Mouse (Mus musculus): ENCODE data around the gene Tlr12.

The Tlr12 gene

DNA sequence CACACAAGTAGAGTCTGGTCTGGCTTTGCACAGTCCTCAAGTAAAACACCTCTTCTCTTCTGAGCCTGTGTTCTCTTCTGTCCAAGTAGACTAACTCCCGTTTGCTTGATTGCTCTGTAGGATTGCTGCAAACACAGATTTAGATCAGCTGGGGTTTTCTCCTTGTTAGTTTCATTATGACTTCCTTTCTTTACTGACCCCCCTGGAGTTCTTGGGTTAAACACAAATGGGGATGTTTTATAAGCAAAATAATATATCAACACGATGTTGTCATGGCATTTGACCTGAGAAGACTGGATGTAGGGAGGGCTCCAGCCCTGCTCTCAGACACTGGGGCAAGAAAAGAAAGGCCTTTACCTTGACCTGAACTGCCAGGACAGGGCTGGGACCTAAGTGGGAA is 544 bp upstream of the Tlr12 start:
- DNase-seq (ENCODE audit: low read depth): peak; percentile 35

DNA sequence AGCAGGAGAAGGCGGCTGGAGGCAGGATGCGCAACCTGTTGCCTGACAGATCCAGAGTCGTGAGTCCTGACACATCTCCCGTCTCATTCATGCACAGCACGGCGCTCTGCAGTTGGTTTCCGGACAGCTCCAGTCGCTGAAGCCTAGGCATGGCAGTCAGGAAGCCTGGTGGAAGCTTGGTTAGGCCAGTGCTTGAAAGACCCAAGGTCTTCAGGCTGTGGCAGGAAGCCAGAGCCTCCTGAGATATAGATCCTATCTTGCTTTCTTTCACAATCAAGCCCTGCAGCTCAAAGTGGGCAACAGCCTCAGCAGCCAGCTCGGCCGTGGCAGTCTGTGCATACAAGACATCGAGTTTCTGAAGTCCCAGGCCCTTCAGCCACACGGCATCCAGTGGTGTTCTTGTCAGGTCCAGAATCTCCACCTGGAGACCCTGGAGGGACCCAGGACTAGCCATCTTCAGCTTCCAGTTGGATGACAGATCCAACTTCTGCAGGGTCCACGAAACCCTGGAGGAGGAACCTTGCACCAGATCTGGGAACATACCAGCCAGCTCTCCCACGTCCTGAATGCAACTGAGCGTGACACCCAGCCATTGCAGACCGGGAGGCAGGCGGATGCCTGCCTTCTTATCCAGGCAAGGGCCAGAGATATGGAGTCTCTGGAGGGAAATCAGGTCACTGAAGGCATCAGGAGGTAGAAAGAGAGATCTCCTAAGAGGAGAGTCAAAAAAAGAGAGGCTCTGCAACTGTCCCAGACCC is 877 bp downstream of the Tlr12 start:
- peak; percentile 36 for DNase-seq (ENCODE audit: low read depth)

DNA sequence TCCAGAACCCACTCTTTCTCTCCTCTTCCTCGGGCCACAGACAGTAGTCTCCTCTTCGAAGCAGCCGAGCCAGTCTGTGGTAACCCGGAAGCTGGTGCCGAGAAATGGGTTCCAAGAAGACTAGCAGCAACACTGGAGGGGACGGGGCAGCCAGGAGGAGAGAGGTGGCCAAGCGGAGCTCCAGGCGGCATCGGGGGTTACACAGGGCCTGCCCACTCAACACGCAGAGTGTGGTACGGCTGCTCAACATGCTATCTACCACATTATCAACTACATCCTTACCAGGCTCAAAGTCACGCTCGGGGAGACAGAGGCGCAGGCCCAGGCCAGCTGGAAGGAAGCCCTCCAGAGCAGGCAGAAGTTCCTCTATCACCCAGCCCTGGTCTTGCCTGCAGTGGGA is 2.7 kb downstream of the Tlr12 start:
- DNase-seq (ENCODE audit: low read depth): peak; percentile 25

DNA sequence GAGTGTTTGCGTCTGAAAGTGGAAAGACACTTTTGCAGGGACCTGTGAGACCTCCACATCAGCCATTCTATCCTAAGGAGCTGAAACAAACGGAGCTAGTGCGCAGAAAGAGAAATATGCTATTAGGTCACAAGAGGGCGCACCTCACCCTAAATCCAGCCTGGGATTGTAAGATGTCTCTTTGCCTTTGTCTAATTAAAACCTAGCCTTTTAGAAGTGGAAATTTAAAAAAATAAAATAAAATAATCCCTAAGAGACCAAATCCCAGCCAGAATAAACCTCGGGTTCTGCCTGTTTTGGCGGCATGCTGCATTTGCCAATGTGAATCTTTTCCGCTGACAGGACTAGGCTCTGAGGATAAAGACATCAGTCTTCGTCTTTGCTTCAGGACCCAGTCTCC is 5.1 kb downstream of the Tlr12 start:
- peak; percentile 82 for DNase-seq (ENCODE audit: low read depth)

- DNase-seq (ENCODE audit: low read depth): peak; percentile 18
These were observed 6.7 kb downstream of the Tlr12 start for GRCm38 (mm10) chr4:128611726-128612125.

DNA sequence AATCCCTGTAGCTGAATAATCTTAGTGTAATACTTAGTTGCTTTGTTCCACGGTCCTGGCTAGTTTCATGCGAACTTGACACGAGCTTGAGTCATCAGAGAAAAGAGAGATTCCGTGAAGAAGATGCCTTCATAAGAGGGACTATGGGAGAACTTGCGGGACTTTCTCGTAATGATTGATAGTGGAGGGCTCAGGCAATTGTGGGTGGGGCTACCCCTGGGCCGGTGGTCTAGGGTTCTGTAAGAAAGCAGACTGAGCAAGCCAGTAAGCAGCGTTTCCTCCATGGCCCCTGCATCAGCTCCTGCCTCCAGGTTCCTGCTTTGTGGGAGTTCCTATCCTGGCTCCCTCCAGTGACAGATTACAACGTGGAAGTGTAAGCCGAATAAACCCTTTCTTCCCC is 7.7 kb downstream of the Tlr12 start:
- DNase-seq (ENCODE audit: low read depth): no peak

GRCm38 (mm10) chr4:128609925-128610402 is 8.5 kb downstream of the Tlr12 start, which contains the start of gene Zscan20:
TSS of gene Zscan20 (minus strand) at chr4:128610098.
- peak; percentile 98 for DNase-seq (ENCODE audit: low read depth)

- peak; percentile 51 for DNase-seq (ENCODE audit: low read depth)
These were observed 9.0 kb downstream of the Tlr12 start for GRCm38 (mm10) chr4:128609276-128609924.

GRCm38 (mm10) chr4:128607661-128608060 is 10.8 kb downstream of the Tlr12 start:
- no peak for DNase-seq (ENCODE audit: low read depth)

DNA sequence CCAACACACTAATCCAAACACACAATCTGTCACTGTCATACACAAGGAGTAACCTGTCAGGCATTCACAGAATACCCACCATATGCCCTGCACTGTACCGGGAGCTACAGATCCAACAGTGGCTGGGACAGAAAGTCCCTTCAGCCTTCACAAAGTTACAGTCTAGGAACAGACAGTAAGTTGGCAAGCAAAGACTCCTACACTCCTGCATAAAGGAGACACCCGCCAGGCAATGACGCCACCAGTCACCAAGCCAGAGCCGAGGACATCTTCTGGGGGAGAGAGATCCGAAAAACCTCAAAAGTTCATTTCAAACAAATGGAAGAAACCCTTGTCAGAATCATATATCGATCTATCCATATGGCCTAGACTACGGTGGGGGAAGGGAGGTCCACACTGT is 11.8 kb downstream of the Tlr12 start:
- DNase-seq (ENCODE audit: low read depth): no peak

DNA sequence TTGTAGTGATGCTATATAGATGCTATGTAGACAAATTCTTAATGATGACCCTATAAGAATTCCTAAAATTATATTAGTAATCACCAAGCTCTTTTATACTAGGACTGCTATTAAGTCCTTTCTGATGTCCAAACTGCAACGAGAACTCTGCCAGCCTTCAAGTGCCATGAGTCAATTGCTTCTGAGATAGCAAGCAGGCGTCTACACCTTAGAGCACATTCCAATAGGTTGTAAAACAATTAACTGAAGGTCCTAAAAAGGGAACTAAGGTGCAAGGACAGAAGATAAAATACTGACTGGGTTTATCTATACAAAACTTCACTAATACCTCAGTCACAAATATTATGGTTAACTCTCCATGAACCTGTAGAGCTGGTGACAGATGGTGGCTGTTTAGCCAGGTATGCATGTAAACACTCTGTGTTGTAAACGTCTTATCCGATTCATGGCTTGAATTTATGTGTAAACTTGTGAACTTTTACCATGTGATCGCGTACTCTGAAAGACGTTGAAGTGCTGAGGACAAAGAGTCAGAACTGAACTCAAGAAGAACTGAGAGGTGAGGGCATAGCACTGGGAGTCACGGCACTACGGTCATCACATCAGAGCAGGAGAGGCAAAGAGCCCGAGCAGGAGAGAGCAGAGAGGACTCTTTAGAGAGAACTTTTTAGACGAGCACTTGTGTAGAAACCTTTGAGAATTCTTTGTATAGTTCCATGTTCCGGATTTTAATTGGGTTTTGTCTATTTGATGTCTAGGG is 20.4 kb downstream of the Tlr12 start:
- no peak for DNase-seq (ENCODE audit: low read depth)

GRCm38 (mm10) chr4:128594062-128594461 is 24.4 kb downstream of the Tlr12 start:
- peak; percentile 47 for DNase-seq (ENCODE audit: low read depth)

- no peak for DNase-seq (ENCODE audit: low read depth)
These were observed 25.1 kb downstream of the Tlr12 start for GRCm38 (mm10) chr4:128593286-128593685.

DNA sequence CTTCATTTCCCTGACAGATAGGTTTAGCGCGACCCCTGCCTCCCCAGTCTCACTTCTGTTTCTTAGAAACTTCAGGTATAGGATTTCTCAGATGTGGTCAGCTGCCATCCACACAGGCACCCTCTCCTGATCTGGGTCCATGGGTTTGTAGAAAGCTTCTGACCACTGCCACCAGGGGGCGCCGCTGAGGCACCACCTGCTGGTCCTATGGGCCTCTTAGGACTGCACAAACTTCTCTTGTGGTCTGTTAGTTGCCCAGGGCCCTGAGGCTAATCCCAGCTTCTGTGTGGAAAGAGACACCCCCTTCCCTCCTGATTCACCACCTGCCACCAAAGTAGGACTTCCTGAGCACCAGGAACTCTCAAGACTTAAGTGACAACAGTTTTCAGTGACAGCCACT is 39.2 kb downstream of the Tlr12 start:
- peak; percentile 56 for DNase-seq (ENCODE audit: low read depth)

GRCm38 (mm10) chr4:128575811-128576210 is 42.6 kb downstream of the Tlr12 start:
- no peak for DNase-seq (ENCODE audit: low read depth)
